Mouse (Mus musculus): ENCODE data around the gene Fbxl13. TPM values are rescaled to one million over a fixed set of nuclear protein-coding genes. Genes with fewer than 3 reads are reported as not detected.
A peak's percentile ranks its signal among the peaks of the same experiment; 100 is the strongest.

Gene Fbxl13
- total and polyA plus RNA-seq, 3 experiments, result 0.11 TPM; not detected in 2

DNA sequence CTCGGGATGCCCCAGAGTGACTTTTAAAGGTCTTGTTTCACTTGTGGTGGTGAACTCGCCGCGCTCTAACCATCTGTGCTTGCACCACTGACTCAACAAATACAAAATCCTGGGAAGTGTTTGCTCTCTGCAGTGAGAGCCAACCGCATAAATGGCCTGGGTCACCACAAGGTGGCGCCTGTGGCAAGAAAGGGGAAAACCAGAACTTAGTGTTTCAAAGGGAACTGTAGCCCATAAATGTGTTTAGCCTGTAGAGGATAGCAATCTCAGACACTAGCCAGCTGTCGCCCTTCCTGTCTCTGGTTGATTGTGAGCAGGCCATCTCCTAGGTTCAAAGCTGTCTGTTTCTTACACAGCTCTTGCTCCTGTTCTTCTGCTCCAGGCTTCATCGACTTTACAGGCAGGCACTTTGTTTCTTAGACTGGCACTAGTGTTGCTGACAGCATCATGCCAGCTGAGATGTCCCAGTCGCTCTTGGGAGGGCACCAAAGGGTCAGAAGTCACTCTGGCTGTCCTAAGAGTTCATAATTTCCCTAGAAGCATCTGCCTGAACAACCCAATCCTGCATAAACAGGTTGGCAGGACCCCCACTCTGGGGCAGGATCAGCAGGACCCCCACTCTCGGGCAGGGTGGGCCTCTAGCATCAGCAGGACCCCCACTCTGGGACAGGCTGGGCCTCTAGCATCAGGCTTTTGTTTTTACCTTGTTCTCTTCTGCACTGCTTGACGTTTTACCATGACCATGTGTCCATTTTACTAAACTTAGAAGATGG, 13.4 kb upstream of the Fbxl13 start:
- H3K4me1 ChIP-seq (ENCODE audit: insufficient read depth, low read depth, low read length), result peaks cover 8% of the 10 kb centered on the region; the same call in 1 of the 2 replicates
- ATAC-seq (ENCODE audit: extremely low read depth, insufficient number of reproducible peaks, low FRiP score, poor library complexity, severe bottlenecking) (peak; percentile 60), DNase-seq (ENCODE audit: low spot score) (peak; percentile 53)
- TF ChIP-seq CTCF (IDR thresholded peaks at IDR 0.05; ENCODE audit: low read depth, low read length) (peak; percentile 77), POLR2AphosphoS5 (IDR thresholded peaks at IDR 0.05; ENCODE audit: insufficient replicate concordance, low read depth, low read length) (no peak), TAL1 (conservative IDR thresholded peaks at IDR 0.05; ENCODE audit: low read depth, low read length) (no peak), GATA2 (IDR thresholded peaks at IDR 0.05; ENCODE audit: borderline replicate concordance, low read depth, low read length) (no peak), GATA1 (IDR thresholded peaks at IDR 0.05; ENCODE audit: borderline replicate concordance, low read length) (no peak)
- no peaks in the 10 kb centered on the region for H3K9me3 ChIP-seq (replicated peaks)
- H3K36me3 ChIP-seq (replicated peaks), result peaks cover 61% of the 10 kb centered on the region
- H3K4me3 ChIP-seq (ENCODE audit: low read depth, low read length), result no peak overlapping the region
- no peaks in the 10 kb centered on the region for H3K27me3 ChIP-seq (ENCODE audit: insufficient read depth, low read length)

DNA sequence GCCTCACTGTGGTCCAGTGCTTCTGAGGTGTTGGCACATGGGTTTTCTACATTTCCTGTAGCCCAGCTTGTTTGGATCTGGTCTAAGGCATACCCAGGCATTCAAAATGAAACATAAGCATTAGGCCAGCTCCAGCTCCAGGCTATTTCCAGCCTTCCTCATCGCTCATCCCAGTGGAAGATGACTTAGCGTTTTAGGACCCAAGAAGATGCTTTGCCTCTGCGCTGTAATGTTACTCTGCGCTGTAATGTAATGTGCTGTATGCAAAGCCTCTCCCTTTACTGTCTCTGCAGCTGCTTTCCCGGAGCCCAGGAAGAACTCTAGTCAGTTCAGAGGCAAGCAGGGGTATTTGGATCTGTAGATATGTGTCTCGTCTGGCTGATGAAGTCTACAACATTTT, 12.6 kb upstream of the Fbxl13 start:
- peaks cover 60% of the 10 kb centered on the region for H3K36me3 ChIP-seq (replicated peaks)
- H3K9me3 ChIP-seq (replicated peaks), result no peaks in the 10 kb centered on the region
- no peak for TF ChIP-seq GATA1 (IDR thresholded peaks at IDR 0.05; ENCODE audit: borderline replicate concordance, low read length)
- no peak for TF ChIP-seq POLR2AphosphoS5 (IDR thresholded peaks at IDR 0.05; ENCODE audit: insufficient replicate concordance, low read depth, low read length)
- TF ChIP-seq TAL1 (conservative IDR thresholded peaks at IDR 0.05; ENCODE audit: low read depth, low read length), result no peak
- TF ChIP-seq CTCF (IDR thresholded peaks at IDR 0.05; ENCODE audit: low read depth, low read length), result no peak
- TF ChIP-seq GATA2 (IDR thresholded peaks at IDR 0.05; ENCODE audit: borderline replicate concordance, low read depth, low read length), result no peak
- ATAC-seq (ENCODE audit: extremely low read depth, insufficient number of reproducible peaks, low FRiP score, poor library complexity, severe bottlenecking) (no peak), DNase-seq (ENCODE audit: low spot score) (no peak)
- no peak overlapping the region for H3K4me3 ChIP-seq (ENCODE audit: low read depth, low read length)
- H3K27me3 ChIP-seq (ENCODE audit: insufficient read depth, low read length), result no peaks in the 10 kb centered on the region
- peaks cover 8% of the 10 kb centered on the region; the same call in 1 of the 2 replicates for H3K4me1 ChIP-seq (ENCODE audit: insufficient read depth, low read depth, low read length)

DNA sequence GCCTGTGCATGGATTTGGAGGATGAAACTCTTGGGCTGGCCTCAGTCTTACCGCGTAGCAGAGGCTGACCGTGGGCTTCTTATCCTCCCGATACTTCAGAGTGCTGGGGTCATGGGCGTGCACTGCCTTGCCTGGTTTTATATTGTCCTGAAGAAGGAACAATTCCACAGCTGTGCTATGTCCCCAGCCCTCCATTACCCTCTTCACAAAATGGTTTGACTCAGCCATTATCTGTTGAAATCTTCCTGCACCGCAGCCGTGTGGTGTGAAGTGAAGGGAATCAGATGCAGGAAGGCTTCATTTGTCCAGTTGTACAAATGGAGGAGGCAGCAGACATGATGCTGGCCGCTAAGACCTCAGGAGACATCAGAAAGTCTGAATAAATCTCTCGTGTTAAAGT, 11.5 kb upstream of the Fbxl13 start:
- Histone ChIP-seq H3K4me1 (ENCODE audit: insufficient read depth, low read depth, low read length) (peaks cover 8% of the 10 kb centered on the region; the same call in 1 of the 2 replicates), H3K27me3 (ENCODE audit: insufficient read depth, low read length) (no peaks in the 10 kb centered on the region), H3K36me3 (replicated peaks) (peaks cover 68% of the 10 kb centered on the region), H3K9me3 (replicated peaks) (no peaks in the 10 kb centered on the region), H3K4me3 (ENCODE audit: low read depth, low read length) (no peak overlapping the region)
- TF ChIP-seq TAL1 (conservative IDR thresholded peaks at IDR 0.05; ENCODE audit: low read depth, low read length) (no peak), GATA2 (IDR thresholded peaks at IDR 0.05; ENCODE audit: borderline replicate concordance, low read depth, low read length) (no peak), CTCF (IDR thresholded peaks at IDR 0.05; ENCODE audit: low read depth, low read length) (no peak), GATA1 (IDR thresholded peaks at IDR 0.05; ENCODE audit: borderline replicate concordance, low read length) (no peak), POLR2AphosphoS5 (IDR thresholded peaks at IDR 0.05; ENCODE audit: insufficient replicate concordance, low read depth, low read length) (no peak)
- DNase-seq (ENCODE audit: low spot score), result no peak
- no peak for ATAC-seq (ENCODE audit: extremely low read depth, insufficient number of reproducible peaks, low FRiP score, poor library complexity, severe bottlenecking)

DNA sequence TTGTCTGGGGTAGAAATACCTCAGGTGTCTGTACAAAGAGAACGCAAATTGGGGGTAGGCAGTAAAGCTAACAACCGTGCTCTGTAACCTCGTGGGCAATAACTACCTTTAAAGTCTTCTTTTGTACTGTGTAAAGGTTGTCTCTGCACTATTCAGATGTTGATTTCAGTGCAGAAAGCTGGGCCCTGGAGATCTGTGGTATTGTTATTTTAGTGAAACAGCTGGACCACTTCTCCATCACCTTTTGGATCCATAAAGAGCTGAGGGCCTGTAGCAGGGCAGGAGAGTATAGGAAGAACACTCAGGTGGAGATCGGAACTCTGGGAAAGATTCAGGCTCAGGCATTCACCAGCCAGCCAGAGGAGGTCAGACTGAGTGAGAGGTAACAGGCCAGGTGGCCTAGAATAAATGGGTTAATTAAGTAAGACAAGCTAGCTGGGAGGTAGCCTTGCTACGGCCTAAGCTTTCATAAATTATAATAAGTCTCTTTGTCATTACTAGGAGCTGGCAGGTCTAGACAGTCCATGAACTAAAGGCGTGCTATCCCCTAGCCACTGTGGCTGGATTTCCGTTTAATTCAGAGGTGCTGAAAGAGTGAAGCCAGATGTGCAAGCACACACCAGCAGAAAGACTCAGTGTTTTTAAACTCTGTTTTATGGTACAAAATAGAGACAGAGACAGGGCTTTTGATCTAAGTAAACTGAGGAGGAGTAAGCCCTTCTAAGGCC, 6.6 kb upstream of the Fbxl13 start:
- H3K27me3 ChIP-seq (ENCODE audit: insufficient read depth, low read length), result no peaks in the 10 kb centered on the region
- no peak for TF ChIP-seq POLR2AphosphoS5 (IDR thresholded peaks at IDR 0.05; ENCODE audit: insufficient replicate concordance, low read depth, low read length)
- no peak for TF ChIP-seq GATA1 (IDR thresholded peaks at IDR 0.05; ENCODE audit: borderline replicate concordance, low read length)
- no peak for TF ChIP-seq GATA2 (IDR thresholded peaks at IDR 0.05; ENCODE audit: borderline replicate concordance, low read depth, low read length)
- TF ChIP-seq TAL1 (conservative IDR thresholded peaks at IDR 0.05; ENCODE audit: low read depth, low read length), result no peak
- TF ChIP-seq CTCF (IDR thresholded peaks at IDR 0.05; ENCODE audit: low read depth, low read length), result no peak
- peaks cover 6% of the 10 kb centered on the region; the same call in 1 of the 2 replicates for H3K4me1 ChIP-seq (ENCODE audit: insufficient read depth, low read depth, low read length)
- H3K36me3 ChIP-seq (replicated peaks), result peaks cover 68% of the 10 kb centered on the region
- H3K9me3 ChIP-seq (replicated peaks), result no peaks in the 10 kb centered on the region
- no peak for ATAC-seq (ENCODE audit: extremely low read depth, insufficient number of reproducible peaks, low FRiP score, poor library complexity, severe bottlenecking)
- no peak overlapping the region for H3K4me3 ChIP-seq (ENCODE audit: low read depth, low read length)
- DNase-seq (ENCODE audit: low spot score), result no peak

DNA sequence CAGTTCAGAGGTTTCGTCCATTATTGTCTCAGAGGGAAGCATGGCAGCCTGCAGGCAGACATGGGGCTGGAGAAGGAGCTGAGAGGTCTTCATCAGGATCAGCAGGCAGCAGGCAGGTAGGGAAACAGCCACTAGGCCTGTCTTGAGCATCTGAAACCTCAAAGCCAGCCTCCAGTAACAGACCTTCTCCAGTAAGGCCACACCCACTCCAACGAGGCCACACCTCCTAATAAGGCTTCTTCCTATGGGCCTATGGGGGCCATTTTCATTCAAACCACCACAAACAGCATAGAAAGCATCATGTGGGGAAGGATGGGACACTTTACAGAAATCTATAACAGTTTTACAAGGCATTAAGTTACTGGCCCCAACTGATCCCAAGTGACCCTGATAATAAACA, 5.3 kb upstream of the Fbxl13 start:
- DNase-seq (ENCODE audit: low spot score) (no peak), ATAC-seq (ENCODE audit: extremely low read depth, insufficient number of reproducible peaks, low FRiP score, poor library complexity, severe bottlenecking) (no peak)
- peaks cover 64% of the 10 kb centered on the region for H3K36me3 ChIP-seq (replicated peaks)

DNA sequence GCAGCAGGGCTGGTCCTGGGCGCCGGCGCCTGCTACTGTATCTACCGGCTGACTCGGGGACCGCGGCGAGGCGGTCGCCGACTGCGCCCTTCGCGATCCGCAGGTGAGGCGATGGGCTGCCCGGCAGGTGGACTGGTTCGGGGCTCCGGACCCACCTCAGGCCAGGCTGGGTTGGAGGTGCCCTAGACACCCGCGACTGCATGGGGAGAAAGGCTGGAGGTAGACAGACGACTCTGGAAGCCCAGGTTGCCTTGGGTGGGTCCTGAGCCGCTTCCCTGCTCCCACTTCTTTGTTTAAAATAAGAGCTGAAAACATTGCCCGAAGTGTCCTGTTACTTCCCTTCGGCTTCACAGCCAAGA, 678 bp upstream of the Fbxl13 start:
- H3K4me1 ChIP-seq (ENCODE audit: insufficient read depth, low read depth, low read length), result peaks cover 21% of the 10 kb centered on the region
- DNase-seq (ENCODE audit: low spot score), result no peak
- H3K36me3 ChIP-seq (replicated peaks), result peaks cover 35% of the 10 kb centered on the region
- no peaks in the 10 kb centered on the region for H3K9me3 ChIP-seq (replicated peaks)
- no peak for TF ChIP-seq GATA1 (IDR thresholded peaks at IDR 0.05; ENCODE audit: borderline replicate concordance, low read length)
- TF ChIP-seq TAL1 (conservative IDR thresholded peaks at IDR 0.05; ENCODE audit: low read depth, low read length), result no peak
- TF ChIP-seq CTCF (IDR thresholded peaks at IDR 0.05; ENCODE audit: low read depth, low read length), result no peak
- no peak for TF ChIP-seq POLR2AphosphoS5 (IDR thresholded peaks at IDR 0.05; ENCODE audit: insufficient replicate concordance, low read depth, low read length)
- TF ChIP-seq GATA2 (IDR thresholded peaks at IDR 0.05; ENCODE audit: borderline replicate concordance, low read depth, low read length), result no peak
- peak overlapping the region; percentile 87 for H3K4me3 ChIP-seq (ENCODE audit: low read depth, low read length)
- peaks cover 23% of the 10 kb centered on the region for H3K27me3 ChIP-seq (ENCODE audit: insufficient read depth, low read length)
- no peak for ATAC-seq (ENCODE audit: extremely low read depth, insufficient number of reproducible peaks, low FRiP score, poor library complexity, severe bottlenecking)

More for the DNA sequence above, 5.3 kb upstream of the Fbxl13 start:
- no peak for TF ChIP-seq POLR2AphosphoS5 (IDR thresholded peaks at IDR 0.05; ENCODE audit: insufficient replicate concordance, low read depth, low read length)
- TF ChIP-seq CTCF (IDR thresholded peaks at IDR 0.05; ENCODE audit: low read depth, low read length), result no peak
- no peak for TF ChIP-seq TAL1 (conservative IDR thresholded peaks at IDR 0.05; ENCODE audit: low read depth, low read length)
- TF ChIP-seq GATA1 (IDR thresholded peaks at IDR 0.05; ENCODE audit: borderline replicate concordance, low read length), result no peak
- no peak for TF ChIP-seq GATA2 (IDR thresholded peaks at IDR 0.05; ENCODE audit: borderline replicate concordance, low read depth, low read length)
- Histone ChIP-seq H3K27me3 (ENCODE audit: insufficient read depth, low read length) (no peaks in the 10 kb centered on the region), H3K4me3 (ENCODE audit: low read depth, low read length) (no peak overlapping the region), H3K4me1 (ENCODE audit: insufficient read depth, low read depth, low read length) (peaks cover 15% of the 10 kb centered on the region), H3K9me3 (replicated peaks) (no peaks in the 10 kb centered on the region)

Data from G1E (cell line).